Mouse (Mus musculus) kidney, postnatal 14 days (tissue): ENCODE measurements around the gene Fgf14.
"Not testable (repeated sequence)": the region's sequence is repeated elsewhere in the genome, so short reads cannot be mapped to it uniquely, and the experiment has no call there.

Experiments used
- DNase-seq: peaks from one replicate; pipeline ENCODE4 v3.0.0; 2022; ENCODE audit warnings: mixed read lengths

Fgf14 gene

GRCm38 (mm10) chr14:124191913-124192814 lies 484.8 kb downstream of the Fgf14 start:
- DNase-seq, result peak; percentile 2

DNA sequence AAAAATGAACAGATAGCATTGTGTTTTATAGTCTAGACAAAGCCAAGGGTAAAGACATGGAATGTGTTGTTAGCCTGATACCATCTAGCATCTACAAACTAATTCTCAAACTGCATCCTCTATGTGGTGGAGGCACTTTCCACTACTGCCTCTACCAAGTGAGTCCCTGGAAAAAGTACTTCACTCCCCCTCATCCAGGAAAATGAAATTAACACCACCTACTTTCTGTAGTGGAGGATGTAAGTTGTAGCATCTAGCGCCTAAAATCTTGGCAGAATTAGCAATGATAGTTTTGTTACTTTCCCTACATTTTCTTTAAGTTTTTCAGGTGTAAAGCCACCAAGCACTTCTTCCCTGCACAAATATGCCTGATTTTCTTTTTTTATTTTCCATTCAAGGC lies 496.7 kb downstream of the Fgf14 start:
- no peak for DNase-seq

- no peak for DNase-seq
Observed at GRCm38 (mm10) chr14:124174111-124174510, 502.8 kb downstream of the Fgf14 start.

DNA sequence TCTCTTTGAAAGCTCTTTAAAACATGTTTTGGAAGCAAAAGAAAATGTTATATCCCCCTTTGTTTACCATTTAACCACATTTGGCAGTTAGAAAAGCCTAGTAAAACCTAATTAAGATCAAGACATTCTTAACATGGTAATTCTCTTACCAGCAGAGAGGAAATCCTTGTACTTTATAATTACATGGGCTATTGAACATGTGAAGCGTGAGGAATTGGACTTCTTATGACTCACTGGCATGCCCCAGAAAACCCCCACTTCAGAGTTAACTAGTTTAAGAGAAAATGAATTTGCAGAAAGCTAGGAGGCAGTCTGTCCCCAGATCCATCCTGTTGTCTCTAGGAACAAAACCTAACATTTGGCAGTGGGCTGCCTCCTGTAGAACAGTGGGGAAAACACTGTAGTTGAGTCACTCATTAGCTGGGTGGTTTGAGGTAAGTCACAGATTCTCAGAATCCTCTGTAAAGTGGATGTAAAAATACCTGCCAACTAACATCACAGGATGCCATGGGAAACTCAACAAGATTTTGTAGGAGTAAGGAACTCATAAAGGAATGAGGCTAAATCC lies 513.2 kb downstream of the Fgf14 start:
- DNase-seq, result no peak

DNA sequence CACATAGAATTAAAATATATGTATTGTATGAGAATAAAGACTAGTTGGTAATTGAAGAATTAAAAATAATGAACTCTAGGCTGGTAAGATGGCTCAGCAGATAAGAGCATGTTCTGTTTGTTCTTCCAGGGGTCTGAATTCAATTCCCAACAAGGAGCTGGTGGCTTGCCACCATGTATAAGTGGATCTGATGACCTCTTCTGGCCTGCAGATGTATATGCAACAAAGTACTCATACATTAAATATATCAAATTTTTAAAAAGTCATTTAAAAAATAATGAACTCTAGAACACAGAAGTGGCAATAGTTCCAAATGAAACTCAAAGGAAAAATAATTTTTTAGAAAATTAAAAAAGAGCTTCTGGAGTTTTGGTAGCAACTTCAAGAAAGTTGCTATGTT lies 529.5 kb downstream of the Fgf14 start:
- no peak for DNase-seq

- DNase-seq, result no peak
Observed at GRCm38 (mm10) chr14:124107205-124107873, 569.6 kb downstream of the Fgf14 start.

- DNase-seq, result no peak
Observed at GRCm38 (mm10) chr14:124083126-124083525, 593.8 kb downstream of the Fgf14 start.

GRCm38 (mm10) chr14:124044016-124044415 lies 632.9 kb downstream of the Fgf14 start:
- DNase-seq, result no peak

GRCm38 (mm10) chr14:124040651-124041050 lies 636.3 kb downstream of the Fgf14 start:
- no peak for DNase-seq

DNA sequence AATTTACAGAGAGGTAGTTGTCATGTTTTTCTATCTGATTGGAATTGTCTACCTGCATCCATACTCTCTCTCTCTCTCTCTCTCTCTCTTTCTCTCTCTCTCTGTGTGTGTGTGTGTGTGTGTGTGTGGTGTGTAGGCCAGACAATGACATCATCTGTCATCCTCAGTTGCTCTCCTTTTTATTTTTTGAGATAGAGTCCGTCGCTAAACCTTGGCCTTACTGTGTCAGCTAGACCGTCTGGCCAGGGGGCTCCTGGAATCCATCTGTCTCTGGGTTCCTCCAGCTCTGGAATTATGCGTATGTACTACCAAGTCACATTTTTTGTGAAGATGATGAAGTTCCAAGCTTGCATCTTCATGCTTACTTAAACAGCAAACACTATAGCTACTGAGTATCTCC lies 639.5 kb downstream of the Fgf14 start:
- no peak for DNase-seq

DNA sequence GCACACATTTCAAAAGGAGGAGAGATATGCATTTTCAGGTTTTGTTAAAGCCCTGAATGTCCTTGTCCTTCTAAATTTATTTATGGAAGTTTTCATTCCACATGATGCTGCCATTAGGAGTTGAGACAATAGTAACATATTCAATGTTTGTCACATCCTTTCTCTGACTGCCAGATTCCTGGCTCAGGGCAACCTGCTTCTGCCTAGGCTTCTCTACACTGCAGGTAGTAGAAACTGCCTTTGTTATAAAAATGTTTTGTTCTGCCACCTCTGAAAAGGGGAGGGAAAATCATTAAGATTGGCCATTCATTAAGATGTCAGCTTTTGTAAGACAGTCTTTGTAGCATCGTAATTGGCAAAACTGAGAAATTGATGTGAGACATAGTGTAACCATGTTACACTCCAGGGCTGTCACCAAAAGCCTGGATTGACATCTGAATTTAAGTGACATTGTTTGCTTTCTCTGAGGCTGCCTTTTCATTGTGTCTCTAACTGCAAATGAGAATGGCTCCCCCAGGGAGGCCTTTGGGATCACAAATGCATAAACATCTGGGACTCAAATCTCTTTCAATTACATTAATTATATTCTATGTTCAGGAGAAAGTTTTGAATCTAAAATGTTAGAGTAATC lies 640.2 kb downstream of the Fgf14 start:
- no peak for DNase-seq

DNA sequence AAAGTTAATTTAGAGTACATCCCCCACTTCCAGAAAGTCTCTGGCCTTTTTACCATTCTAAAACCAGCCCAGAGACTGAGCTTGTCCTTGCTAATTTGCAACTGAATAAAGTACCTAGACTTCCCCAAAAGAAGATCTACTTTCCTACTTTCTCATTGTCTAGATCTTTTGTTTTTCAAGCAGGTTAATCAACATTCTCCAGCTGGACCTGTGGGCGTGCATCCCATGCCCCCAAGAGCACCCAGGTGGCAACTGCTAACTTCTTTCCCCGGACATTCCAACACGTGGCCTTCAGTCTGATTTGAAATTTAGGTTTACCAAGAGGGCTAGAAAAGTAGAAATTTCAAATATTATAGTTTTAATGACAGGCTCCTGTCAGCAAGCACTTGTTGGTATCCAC lies 643.6 kb downstream of the Fgf14 start:
- DNase-seq, result not testable (repeated sequence)

- DNase-seq, result no peak
Observed at GRCm38 (mm10) chr14:124027886-124028670, 648.8 kb downstream of the Fgf14 start.

- DNase-seq, result no peak
Observed at GRCm38 (mm10) chr14:123990591-123991195, 686.2 kb downstream of the Fgf14 start.

DNA sequence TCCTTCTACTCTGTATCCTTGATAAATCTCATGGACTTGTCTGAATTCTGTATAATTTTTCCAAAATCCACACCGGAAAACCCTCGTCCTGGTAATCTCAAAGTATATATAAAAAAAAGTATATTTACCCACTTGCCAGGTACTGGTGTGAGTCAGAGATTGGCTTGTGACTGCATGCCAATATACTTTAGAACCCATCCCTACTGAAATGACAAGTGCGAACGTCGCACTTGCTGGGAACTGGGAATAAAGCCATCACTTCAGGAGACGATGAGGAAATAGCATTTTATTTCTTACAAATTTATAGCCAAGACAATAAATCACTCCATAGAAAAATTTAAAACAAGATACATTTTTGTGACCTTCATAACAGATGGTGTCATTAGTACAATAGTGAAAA lies 708.9 kb downstream of the Fgf14 start:
- DNase-seq, result no peak

- DNase-seq, result no peak
Observed at GRCm38 (mm10) chr14:123966531-123966930, 710.4 kb downstream of the Fgf14 start.
